Mouse (Mus musculus) cerebellum, adult 2 months (tissue): Measurements from ENCODE around the gene 1810062G17Rik. TPM values are rescaled to one million over a fixed set of nuclear protein-coding genes. Genes with fewer than 3 reads are reported as not detected.

ENCODE experiments used
- DNase-seq, 2 experiments: peaks; one replicate each; pipeline ENCODE4 v3.0.0; 2021
- H3K27ac ChIP-seq: fragments of 200-500 bp; 2 replicates; pipeline ENCODE4 v1.5.1; 2012; ENCODE audit warnings: low read length, control low read depth, inconsistent platforms; ENCODE audit not compliant: insufficient read depth
- H3K27me3 ChIP-seq: fragments of 200-500 bp; 2 replicates; pipeline ENCODE4 v1.6.1; 2012; ENCODE audit warnings: inconsistent platforms, mild to moderate bottlenecking, low read length, moderate library complexity; ENCODE audit not compliant: control insufficient read depth, insufficient read depth
- H3K4me1 ChIP-seq: fragments of 200-500 bp; 2 replicates; pipeline ENCODE4 v1.6.1; 2011; ENCODE audit warnings: low read length; ENCODE audit not compliant: control insufficient read depth, insufficient read depth
- H3K4me3 ChIP-seq: fragments of 200-500 bp; replicated peaks from 2 replicates; pipeline ENCODE3; 2011; ENCODE audit warnings: mild to moderate bottlenecking, low read depth, low read length, control low read depth; ENCODE audit not compliant: insufficient read depth
- CTCF ChIP-seq: fragments of 200-500 bp; IDR thresholded peaks from 2 replicates; pipeline ENCODE4 v1.5.1; 2011; ENCODE audit warnings: low read depth, mild to moderate bottlenecking, control low read depth, low read length, moderate library complexity, borderline replicate concordance; ENCODE audit not compliant: insufficient read depth
- POLR2A ChIP-seq: fragments of 200-500 bp; IDR thresholded peaks from 2 replicates; pipeline ENCODE4 v1.6.1; 2011; ENCODE audit warnings: low read length, control low read depth, borderline replicate concordance; ENCODE audit not compliant: insufficient read depth
- WGBS: fragments of 180-500 bp; shearing (Covaris S2); methylation state at CpG from one replicate; pipeline ENCODE4 v1.1.7; 2018; 5-methylcytosine and 5-hydroxymethylcytosine counted together
- polyA plus RNA-seq: library from polyadenylated mRNA; depleted of rRNA; stranded (reverse); fragments of >200 nt; gene quantifications from 2 replicates; pipeline ENCODE4 v1.2.3, GENCODE M21; 2012; rRNA removed

1810062G17Rik gene
- polyA plus RNA-seq, 1 experiment: 0.28 TPM

GRCm38 (mm10) chr3:36521073-36522060 is 45.6 kb downstream of the 1810062G17Rik start, which contains the start of gene Gm11549:
Gm11549 (minus strand) TSS chr3:36521813.
- TF ChIP-seq POLR2A: no peak
- TF ChIP-seq CTCF: no peak
- Histone ChIP-seq H3K27ac (no peak within 1 kb of the TSS), H3K4me1 (no peaks in the 10 kb centered on the region), H3K27me3 (no peaks in the 10 kb centered on the region; the same call in 1 of the 2 replicates), H3K4me3 (peak within 1 kb of the TSS; percentile 12)
- under 1% methylated on average over 51 of the region's 51 CpGs for WGBS
- DNase-seq: peak; percentile 6 to 23

- no peak for DNase-seq
- no peaks in the 10 kb centered on the region for H3K4me1 ChIP-seq
- 21% methylated on average over 4 of the region's 4 CpGs for WGBS
- no peaks in the 10 kb centered on the region; the same call in 1 of the 2 replicates for H3K27me3 ChIP-seq
- no peak for TF ChIP-seq CTCF
- TF ChIP-seq POLR2A: no peak
- H3K27ac ChIP-seq: no peak overlapping the region
- H3K4me3 ChIP-seq: no peak overlapping the region
Measured at GRCm38 (mm10) chr3:36522137-36522536, 46.4 kb downstream of the 1810062G17Rik start.

GRCm38 (mm10) chr3:36524466-36524865 is 48.7 kb downstream of the 1810062G17Rik start:
- Histone ChIP-seq H3K27ac (no peak overlapping the region), H3K27me3 (no peaks in the 10 kb centered on the region; the same call in 1 of the 2 replicates), H3K4me3 (no peak overlapping the region), H3K4me1 (no peaks in the 10 kb centered on the region)
- DNase-seq: no peak
- 69% methylated on average over 3 of the region's 3 CpGs for WGBS
- TF ChIP-seq CTCF (no peak), POLR2A (no peak)

GRCm38 (mm10) chr3:36530345-36530744 is 54.6 kb downstream of the 1810062G17Rik start:
- Histone ChIP-seq H3K4me1 (no peaks in the 10 kb centered on the region), H3K27ac (no peak overlapping the region), H3K27me3 (no peaks in the 10 kb centered on the region), H3K4me3 (no peak overlapping the region)
- WGBS: 47% methylated on average over 6 of the region's 6 CpGs
- TF ChIP-seq POLR2A (no peak), CTCF (no peak)
- DNase-seq: no peak

- WGBS: 80% methylated on average over 5 of the region's 5 CpGs
- H3K27me3 ChIP-seq: no peaks in the 10 kb centered on the region
- TF ChIP-seq CTCF: no peak
- no peak for TF ChIP-seq POLR2A
- no peak overlapping the region for H3K4me3 ChIP-seq
- no peaks in the 10 kb centered on the region for H3K4me1 ChIP-seq
- no peak for DNase-seq
- no peak overlapping the region for H3K27ac ChIP-seq
Measured at GRCm38 (mm10) chr3:36530781-36531180, 55.0 kb downstream of the 1810062G17Rik start.

GRCm38 (mm10) chr3:36531242-36531641 is 55.5 kb downstream of the 1810062G17Rik start:
- Histone ChIP-seq H3K27ac (no peak overlapping the region), H3K4me3 (no peak overlapping the region), H3K27me3 (no peaks in the 10 kb centered on the region), H3K4me1 (no peaks in the 10 kb centered on the region)
- DNase-seq: no peak
- 28% methylated on average over 2 of the region's 2 CpGs for WGBS
- no peak for TF ChIP-seq CTCF
- TF ChIP-seq POLR2A: no peak

Other genes with a start within 250 kb of the 1810062G17Rik start
- 161 and 177 TPM in 2 replicates for gene Anxa5, start within 50 bp of the 1810062G17Rik start, polyA plus RNA-seq
- gene Gm11549, start 45.9 kb downstream of the 1810062G17Rik start, polyA plus RNA-seq: 0.10 TPM in 2 replicates
- gene Exosc9, start 76.7 kb downstream of the 1810062G17Rik start, polyA plus RNA-seq: 30.7 and 30.8 TPM in 2 replicates
- 1.9 and 2.0 TPM in 2 replicates for gene Ccna2, start 96.2 kb downstream of the 1810062G17Rik start, polyA plus RNA-seq
- 18.6 and 19.0 TPM in 2 replicates for gene Bbs7, start 137.5 kb downstream of the 1810062G17Rik start, polyA plus RNA-seq
- gene Trpc3, start 214.2 kb downstream of the 1810062G17Rik start, polyA plus RNA-seq: 67.9 and 81.3 TPM in 2 replicates